Mouse (Mus musculus) bone marrow macrophage, adult 2 months (primary cell): ENCODE data around the gene Tstd2.

Experiments
- CTCF ChIP-seq: IDR thresholded peaks from 2 replicates; pipeline ENCODE4 v1.5.1; 2012; ENCODE audit warnings: low read depth, mild to moderate bottlenecking, low read length, moderate library complexity
- POLR2A ChIP-seq: IDR thresholded peaks from 2 replicates; pipeline ENCODE4 v1.6.1; 2012; ENCODE audit warnings: mild to moderate bottlenecking, low read depth, low read length, borderline replicate concordance

DNA sequence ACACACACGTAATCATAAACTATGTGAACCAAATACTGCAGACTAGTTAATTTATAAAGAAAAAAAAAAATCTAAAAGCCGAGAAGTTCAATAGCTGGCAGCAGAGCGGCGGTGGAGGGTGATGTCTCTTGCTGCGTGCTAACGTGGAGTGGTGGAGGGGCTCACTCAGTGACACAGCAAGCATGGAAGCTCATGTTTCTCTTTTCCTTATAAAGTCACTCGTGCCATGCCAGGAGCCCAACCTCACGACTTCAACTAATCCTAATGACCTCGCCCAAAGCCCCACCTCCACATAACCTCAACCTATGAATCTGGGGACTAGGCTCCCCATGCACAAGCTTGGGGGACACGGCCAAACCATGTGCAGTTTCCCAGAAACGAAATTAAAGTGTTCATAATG is 55.9 kb downstream of the Tstd2 start:
- TF ChIP-seq POLR2A (no peak), CTCF (no peak)
